Mouse (Mus musculus) E14TG2a.4 (cell line): Measurements from ENCODE around the gene Kpna2.
A peak's percentile ranks its signal among the peaks of the same experiment; 100 is the strongest.

Source experiments
- H3K27me3 ChIP-seq: 2 replicates; pipeline ENCODE4 v1.6.1; 2014; ENCODE audit warnings: low read length, control low read depth; ENCODE audit not compliant: insufficient read depth
- H3K36me3 ChIP-seq: 2 replicates; pipeline ENCODE4 v1.6.1; 2014; ENCODE audit warnings: low read length, control low read depth; ENCODE audit not compliant: insufficient read depth
- H3K4me1 ChIP-seq: replicated peaks from 2 replicates; pipeline ENCODE4 v1.6.1; 2014; ENCODE audit warnings: low read depth, low read length, control low read depth
- H3K4me3 ChIP-seq: replicated peaks from 2 replicates; pipeline ENCODE4 v1.5.1; 2014; ENCODE audit warnings: mild to moderate bottlenecking, low read length
- H3K9me3 ChIP-seq: 2 replicates; pipeline ENCODE4 v1.6.1; 2014; ENCODE audit warnings: low read length, control low read depth
- CTCF ChIP-seq: conservative IDR thresholded peaks from 2 replicates; pipeline ENCODE4 v1.5.1; 2014; ENCODE audit warnings: low read length
- NANOG ChIP-seq: IDR thresholded peaks from 2 replicates; pipeline ENCODE4 v1.6.1; 2014; ENCODE audit warnings: borderline replicate concordance, low read length, mixed read lengths
- POU5F1 ChIP-seq: IDR thresholded peaks from 2 replicates; pipeline ENCODE4 v1.6.1; 2014; ENCODE audit warnings: low read length, borderline replicate concordance

Gene Kpna2

GRCm38 (mm10) chr11:106999151-106999948 is at the start of gene Kpna2:
TSS of gene Kpna2 (minus strand) at chr11:106999541.
- H3K4me1 ChIP-seq: peaks cover 47% of the 10 kb centered on the region
- TF ChIP-seq POU5F1 (no peak), CTCF (no peak), NANOG (no peak)
- H3K36me3 ChIP-seq: peaks cover 44% of the 10 kb centered on the region
- H3K9me3 ChIP-seq: no peaks in the 10 kb centered on the region
- H3K27me3 ChIP-seq: no peaks in the 10 kb centered on the region
- H3K4me3 ChIP-seq: peak within 1 kb of the TSS; percentile 99

- H3K36me3 ChIP-seq: peaks cover 66% of the 10 kb centered on the region
These were observed 47.7 kb upstream of the Kpna2 start for GRCm38 (mm10) chr11:107046766-107047620.

GRCm38 (mm10) chr11:107045546-107045945 is 46.2 kb upstream of the Kpna2 start:
- TF ChIP-seq CTCF: no peak
- H3K9me3 ChIP-seq: no peaks in the 10 kb centered on the region
- no peak overlapping the region for H3K4me3 ChIP-seq

More at GRCm38 (mm10) chr11:107046766-107047620, 47.7 kb upstream of the Kpna2 start:
- Histone ChIP-seq H3K9me3 (no peaks in the 10 kb centered on the region), H3K4me1 (peaks cover 49% of the 10 kb centered on the region), H3K4me3 (no peak overlapping the region), H3K27me3 (no peaks in the 10 kb centered on the region)
- TF ChIP-seq NANOG: no peak
- TF ChIP-seq POU5F1: no peak
- no peak for TF ChIP-seq CTCF

GRCm38 (mm10) chr11:107044321-107044720 is 45.0 kb upstream of the Kpna2 start:
- Histone ChIP-seq H3K9me3 (no peaks in the 10 kb centered on the region), H3K4me1 (peaks cover 42% of the 10 kb centered on the region), H3K36me3 (peaks cover 86% of the 10 kb centered on the region), H3K4me3 (no peak overlapping the region), H3K27me3 (no peaks in the 10 kb centered on the region)
- peak; percentile 65 for TF ChIP-seq CTCF
- no peak for TF ChIP-seq POU5F1

More at GRCm38 (mm10) chr11:107045546-107045945, 46.2 kb upstream of the Kpna2 start:
- Histone ChIP-seq H3K27me3 (no peaks in the 10 kb centered on the region), H3K36me3 (peaks cover 74% of the 10 kb centered on the region), H3K4me1 (peaks cover 42% of the 10 kb centered on the region)

- no peaks in the 10 kb centered on the region for H3K27me3 ChIP-seq
- TF ChIP-seq POU5F1: no peak
- no peak for TF ChIP-seq NANOG
- TF ChIP-seq CTCF: no peak
- H3K4me1 ChIP-seq: peaks cover 47% of the 10 kb centered on the region
- H3K36me3 ChIP-seq: peaks cover 96% of the 10 kb centered on the region
- H3K4me3 ChIP-seq: no peak overlapping the region
- H3K9me3 ChIP-seq: no peaks in the 10 kb centered on the region
These were observed 44.0 kb upstream of the Kpna2 start for GRCm38 (mm10) chr11:107043361-107043760.

GRCm38 (mm10) chr11:107041396-107041795 is 42.1 kb upstream of the Kpna2 start:
- no peak overlapping the region for H3K4me3 ChIP-seq

GRCm38 (mm10) chr11:107039417-107039816 is 40.1 kb upstream of the Kpna2 start:
- Histone ChIP-seq H3K4me1 (peaks cover 41% of the 10 kb centered on the region), H3K4me3 (no peak overlapping the region), H3K36me3 (peaks cover 96% of the 10 kb centered on the region), H3K9me3 (no peaks in the 10 kb centered on the region), H3K27me3 (no peaks in the 10 kb centered on the region)
- TF ChIP-seq NANOG (no peak), POU5F1 (no peak), CTCF (no peak)

More at GRCm38 (mm10) chr11:107041396-107041795, 42.1 kb upstream of the Kpna2 start:
- Histone ChIP-seq H3K27me3 (no peaks in the 10 kb centered on the region), H3K36me3 (peaks cover 97% of the 10 kb centered on the region), H3K9me3 (no peaks in the 10 kb centered on the region), H3K4me1 (peaks cover 53% of the 10 kb centered on the region)
- TF ChIP-seq NANOG (no peak), POU5F1 (no peak)

- peaks cover 75% of the 10 kb centered on the region for H3K4me1 ChIP-seq
- TF ChIP-seq POU5F1 (no peak), NANOG (no peak), CTCF (no peak)
These were observed 34.9 kb upstream of the Kpna2 start for GRCm38 (mm10) chr11:107034085-107034810.

More at GRCm38 (mm10) chr11:107034085-107034810, 34.9 kb upstream of the Kpna2 start:
- H3K27me3 ChIP-seq: no peaks in the 10 kb centered on the region
- H3K9me3 ChIP-seq: no peaks in the 10 kb centered on the region
- H3K4me3 ChIP-seq: no peak overlapping the region
- peaks cover 54% of the 10 kb centered on the region for H3K36me3 ChIP-seq
